Mouse (Mus musculus) ES-E14 (cell line): Measurements from ENCODE around the gene Ralgps1.

Source experiments
- HCFC1 ChIP-seq: IDR thresholded peaks from 2 replicates; pipeline ENCODE4 v1.6.1; 2012; ENCODE audit warnings: low read length, inconsistent platforms, borderline replicate concordance; ENCODE audit not compliant: insufficient read depth
- MAFK ChIP-seq: IDR thresholded peaks from 2 replicates; pipeline ENCODE4 v1.6.1; 2014; ENCODE audit warnings: mild to moderate bottlenecking, low read depth, low read length, inconsistent platforms; ENCODE audit not compliant: insufficient read depth
- ZC3H11A ChIP-seq: IDR thresholded peaks from 2 replicates; pipeline ENCODE4 v1.6.1; 2012; ENCODE audit warnings: low read depth, mild to moderate bottlenecking, inconsistent platforms, low read length, borderline replicate concordance
- ZNF384 ChIP-seq: IDR thresholded peaks from 2 replicates; pipeline ENCODE4 v1.6.1; 2012; ENCODE audit warnings: low read depth, low read length, inconsistent platforms

DNA sequence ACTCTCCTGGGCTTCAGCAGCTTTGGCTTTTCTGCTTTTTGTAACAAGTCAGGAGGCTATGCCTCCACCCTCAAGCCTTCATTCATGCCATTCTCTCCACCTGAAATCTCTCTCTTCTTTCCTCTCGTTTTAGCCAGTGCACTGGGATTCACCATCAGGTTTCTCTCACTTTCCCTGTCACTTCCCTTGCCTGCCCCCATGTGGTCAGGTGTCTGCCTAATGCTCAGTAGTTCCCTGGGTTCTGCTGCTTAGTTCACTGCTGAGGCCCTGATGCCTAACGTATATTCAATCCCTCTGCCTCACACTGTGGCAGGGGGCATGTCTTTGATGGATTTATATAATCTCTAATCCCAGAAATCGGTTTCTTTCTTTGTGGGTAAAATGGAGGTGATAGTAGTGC, 29.9 kb upstream of the Ralgps1 start:
- no peak for TF ChIP-seq ZNF384
- no peak for TF ChIP-seq HCFC1
- no peak for TF ChIP-seq MAFK
- TF ChIP-seq ZC3H11A = no peak
